Mouse (Mus musculus): ENCODE results near the gene Ece2. TPM values are rescaled to one million over a fixed set of nuclear protein-coding genes. Genes with fewer than 3 reads are reported as not detected.

The Ece2 gene
- total RNA-seq, 2 experiments from 2014 or later, result 0.62 TPM

DNA sequence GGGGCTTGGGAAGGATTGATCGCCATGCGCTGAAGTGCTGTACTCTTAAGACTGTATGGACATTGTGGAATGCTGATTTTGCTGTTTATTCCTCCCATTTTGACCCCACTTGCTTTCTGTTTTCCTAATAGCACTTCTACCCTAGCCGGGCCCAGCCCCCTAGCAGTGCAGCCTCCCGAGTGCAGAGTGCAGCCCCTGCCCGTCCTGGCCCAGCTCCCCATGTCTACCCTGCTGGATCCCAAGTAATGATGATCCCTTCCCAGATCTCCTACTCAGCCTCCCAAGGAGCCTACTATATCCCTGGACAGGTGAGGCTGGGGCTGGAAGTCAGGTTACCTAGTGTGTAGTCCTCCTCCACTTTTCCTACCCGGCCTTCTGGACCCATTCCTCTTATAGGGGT, 45.6 kb downstream of the Ece2 start:
- intact Hi-C loops (cut with DNase I), result no loop called here
- DNase-seq, result no peak

GRCm38 (mm10) chr16:20676702-20677101, 47.1 kb downstream of the Ece2 start:
- no peak for DNase-seq
- intact Hi-C loops (cut with DNase I), result no loop called here

GRCm38 (mm10) chr16:20677380-20677779, 47.8 kb downstream of the Ece2 start:
- intact Hi-C loops (cut with DNase I), result no loop called here
- no peak for DNase-seq

- DNase-seq, result peak; percentile 89 to 91
- intact Hi-C loops (cut with DNase I), result loop anchor here (2.0 kb wide), 1 partner anchor 15 kb away; the partner anchor contains the start of gene Fam131a
Observed at GRCm38 (mm10) chr16:20677974-20678675, 48.5 kb downstream of the Ece2 start.

DNA sequence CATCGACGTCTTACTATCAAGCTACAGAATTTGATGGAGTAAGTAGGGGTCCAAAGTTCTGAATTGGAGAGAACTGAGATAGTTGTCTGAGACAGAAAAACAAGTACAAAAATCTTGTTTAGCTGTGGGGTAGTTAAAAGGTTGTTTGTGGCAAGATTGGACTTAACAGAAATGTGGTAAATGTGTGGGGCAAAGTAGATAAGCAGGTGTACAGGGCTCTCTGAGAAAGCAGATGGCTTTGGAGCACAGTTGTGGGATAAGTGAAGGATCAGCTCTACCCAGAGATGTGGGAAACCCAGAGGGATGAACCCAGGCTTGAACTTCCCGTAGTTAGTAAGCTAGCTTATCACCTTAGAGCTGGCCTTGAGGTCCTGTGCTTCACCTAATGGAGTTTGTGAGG, 61.1 kb downstream of the Ece2 start:
- no peak for DNase-seq
- intact Hi-C loops (cut with DNase I), result no loop called here

GRCm38 (mm10) chr16:20691617-20692016, 62.0 kb downstream of the Ece2 start:
- intact Hi-C loops (cut with DNase I), result loop anchor here (2.0 kb wide), 1 partner anchor 13 kb away; no protein-coding TSS in a partner anchor
- DNase-seq, result no peak

DNA sequence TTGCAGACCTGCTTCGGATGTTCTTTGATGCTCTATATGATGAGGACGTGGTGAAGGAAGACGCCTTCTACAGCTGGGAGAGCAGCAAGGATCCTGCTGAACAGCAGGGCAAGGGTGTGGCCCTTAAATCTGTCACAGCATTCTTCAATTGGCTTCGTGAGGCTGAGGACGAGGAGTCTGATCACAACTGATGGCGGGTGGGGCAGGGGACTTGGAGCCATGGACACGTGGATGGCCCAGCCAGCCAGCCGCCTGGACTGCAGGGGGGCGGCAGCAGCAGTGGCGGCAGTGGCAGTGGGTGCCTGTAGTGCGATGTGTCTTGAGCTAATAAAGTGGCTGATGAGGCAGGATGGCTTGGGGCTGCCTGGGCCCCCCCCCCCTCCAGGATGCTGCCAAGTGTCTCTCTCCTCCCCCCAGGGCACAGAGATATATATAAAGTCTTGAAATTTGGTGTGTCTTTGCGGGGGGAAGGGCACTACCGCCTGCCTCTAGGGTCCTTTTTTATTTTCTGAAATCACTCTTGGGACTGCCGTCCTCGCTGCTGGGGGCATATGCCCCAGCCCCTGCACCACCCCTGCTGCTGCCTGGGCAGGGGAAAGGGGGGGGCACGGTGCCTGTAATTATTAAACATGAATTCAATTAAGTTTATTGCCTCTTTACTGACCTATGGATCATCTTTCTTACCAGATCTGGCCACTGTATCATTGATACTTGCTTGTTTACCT, 62.8 kb downstream of the Ece2 start:
- intact Hi-C loops (cut with DNase I), result loop anchor here (2.0 kb wide), 1 partner anchor 14 kb away; no protein-coding TSS in a partner anchor
- no peak for DNase-seq

DNA sequence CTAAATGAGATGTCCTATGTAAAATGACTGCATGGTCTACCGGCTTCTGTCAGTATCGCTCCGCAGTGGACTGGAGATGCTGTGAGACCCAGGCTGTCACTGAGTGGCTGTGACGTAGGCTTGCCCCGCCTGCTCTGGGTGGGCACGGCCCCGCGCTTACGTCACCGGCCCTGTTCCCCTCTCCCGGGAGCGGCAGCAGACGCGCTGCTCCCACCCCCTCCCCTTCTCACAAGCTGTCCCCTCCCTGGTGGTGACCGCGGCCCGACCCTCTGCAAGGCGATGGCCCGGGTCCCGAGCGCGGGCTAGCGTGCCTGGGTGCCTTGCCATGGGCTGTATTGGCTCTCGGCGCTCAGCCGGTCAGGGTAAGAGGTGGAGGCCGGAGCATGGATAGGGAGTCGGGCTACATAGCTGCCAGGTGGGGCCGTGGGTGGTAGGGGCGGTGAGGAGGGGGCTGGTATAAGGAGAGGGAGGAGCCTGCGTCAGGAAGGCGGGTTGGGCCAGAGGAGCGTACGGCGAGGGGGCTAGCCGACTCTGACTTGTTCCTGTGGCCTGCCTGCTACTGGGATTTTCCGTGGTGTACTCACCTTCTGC, 63.6 kb downstream of the Ece2 start, which contains the start of gene Fam131a:
Gene Fam131a (plus strand): TSS at position 131 of the 591 bp plus-strand sequence.
- intact Hi-C loops (cut with DNase I), result loop anchor here (2.0 kb wide), 1 partner anchor 14 kb away; no protein-coding TSS in a partner anchor

DNA sequence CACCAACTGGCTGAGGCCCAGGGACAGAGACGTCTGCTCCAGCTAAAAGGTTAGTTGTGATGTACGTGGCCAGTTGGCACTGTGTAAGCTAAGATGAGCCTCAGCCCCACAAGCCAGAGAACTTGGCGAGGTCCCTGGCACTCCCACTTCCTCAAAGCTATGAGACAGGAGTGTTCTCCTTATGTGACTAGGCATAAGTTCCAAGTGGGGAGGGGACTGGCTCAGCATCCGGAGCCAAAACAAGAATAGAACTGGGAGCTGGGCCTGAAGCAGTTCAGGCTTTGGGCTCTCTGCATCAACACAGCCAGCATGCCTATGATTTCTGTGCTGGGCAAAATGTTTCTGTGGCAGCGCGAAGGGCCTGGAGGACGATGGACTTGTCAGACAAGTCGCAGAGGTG, 65.2 kb downstream of the Ece2 start:
- intact Hi-C loops (cut with DNase I), result loop anchor here (1.0 kb wide), 1 partner anchor 21 kb away; no protein-coding TSS in a partner anchor
- DNase-seq, result peak; percentile 77 to 82

More for the DNA sequence above, 63.6 kb downstream of the Ece2 start, which contains the start of gene Fam131a:
- peak; percentile 92 to 93 for DNase-seq

DNA sequence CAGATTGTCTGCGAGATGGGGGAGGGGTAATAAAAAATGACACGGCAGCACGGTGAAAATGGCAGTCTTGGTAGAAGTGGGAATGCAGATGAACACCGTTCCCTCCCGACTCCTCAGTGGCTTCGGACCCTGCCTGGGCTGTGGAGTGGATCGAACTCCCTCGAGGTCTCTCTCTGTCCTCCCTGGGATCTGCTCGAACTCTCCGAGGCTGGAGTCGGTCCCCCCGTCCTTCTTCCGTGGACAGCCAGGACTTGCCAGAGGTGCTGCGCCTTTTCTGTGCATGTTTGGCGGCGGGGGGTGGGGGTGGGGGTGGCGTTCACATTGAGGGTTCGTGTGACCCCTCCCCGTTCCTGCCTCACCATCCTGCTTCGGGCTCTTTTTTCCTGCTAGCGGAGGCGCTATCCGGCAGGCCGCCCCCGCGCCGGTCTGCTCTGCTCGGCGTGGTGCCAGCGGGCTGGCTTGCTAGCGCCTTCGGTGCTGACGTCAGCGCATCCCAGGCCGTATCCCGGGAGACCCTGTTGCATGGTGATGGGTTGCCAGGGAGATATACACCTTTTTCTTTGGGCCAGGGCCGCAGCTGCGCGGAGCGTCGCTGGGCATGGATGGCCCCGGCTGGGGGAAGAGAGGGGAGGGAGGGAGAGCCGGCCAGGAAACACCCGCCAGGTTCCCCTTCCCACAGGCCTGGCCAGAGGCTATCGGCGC, 66.1 kb downstream of the Ece2 start:
- DNase-seq, result peak; percentile 91 to 92
- intact Hi-C loops (cut with DNase I), result loop anchor here (1.0 kb wide), 1 partner anchor 22 kb away; no protein-coding TSS in a partner anchor

Small RNAs within 50 kb of the gene (microRNA-seq; reads per million reads assigned to microRNA genes)
- 0 to 0.35 reads per million in 2 experiments for gene Mir1224

Other genes starting within 250 kb of the Ece2 start
- gene Abcc5, start 203.4 kb upstream of the Ece2 start, total RNA-seq (2021), result 10 to 100 TPM; 48.1 to 53.5 TPM
- gene Eif2b5, start 131.0 kb upstream of the Ece2 start, total RNA-seq (2021), result 10 to 100 TPM; 52.7 to 54.2 TPM
- gene Dvl3, start 112.8 kb upstream of the Ece2 start, total RNA-seq (2021), result 10 to 100 TPM; 60.7 to 61.7 TPM
- gene Ap2m1, start 94.3 kb upstream of the Ece2 start, total RNA-seq (2021), result 100 to 1,000 TPM; 253 to 284 TPM
- gene Abcf3, start 81.3 kb upstream of the Ece2 start, total RNA-seq (2021), result 10 to 100 TPM; 62.9 to 66.2 TPM
- 1 to 10 TPM in 1 of 2 experiments, under 1 TPM in 1; 0.30 to 1.0 TPM for gene Vwa5b2, start 40.4 kb upstream of the Ece2 start, total RNA-seq (2021)
- 1 to 10 TPM; 5.1 to 5.3 TPM for gene Eef1akmt4, start 18.2 kb upstream of the Ece2 start, total RNA-seq (2021)
- gene Gm49333, start 18.2 kb upstream of the Ece2 start, total RNA-seq (2021), result under 1 TPM in 1 of 2 experiments, not detected in 1; 0.20 TPM
- 10 to 100 TPM; 11.3 to 11.8 TPM for gene Alg3, start 18.1 kb upstream of the Ece2 start, total RNA-seq (2021)
- gene Camk2n2, start 8.5 kb upstream of the Ece2 start, total RNA-seq (2021), result 1 to 10 TPM; 1.3 to 1.6 TPM
- gene Psmd2, start 21.8 kb downstream of the Ece2 start, total RNA-seq (2021), result 100 to 1,000 TPM; 195 TPM
- 100 to 1,000 TPM; 353 to 356 TPM for gene Eif4g1, start 38.5 kb downstream of the Ece2 start, total RNA-seq (2021)
- 10 to 100 TPM; 16.0 to 18.9 TPM for gene Fam131a, start 63.4 kb downstream of the Ece2 start, total RNA-seq (2021)
- gene Polr2h, start 87.8 kb downstream of the Ece2 start, total RNA-seq (2021), result 10 to 100 TPM; 12.5 to 13.2 TPM
- gene Clcn2, start 87.9 kb downstream of the Ece2 start, total RNA-seq (2021), result 1 to 10 TPM; 3.3 to 3.5 TPM
- 1 to 10 TPM; 1.4 to 3.4 TPM for gene Chrd, start 103.3 kb downstream of the Ece2 start, total RNA-seq (2021)
- gene Thpo, start 104.7 kb downstream of the Ece2 start, total RNA-seq (2021), result not detected

All from heart, postnatal 10 days (tissue).